Mouse (Mus musculus): ENCODE measurements around the gene 1700017D01Rik. TPM values are rescaled to one million over a fixed set of nuclear protein-coding genes. Genes with fewer than 3 reads are reported as not detected.

1700017D01Rik gene
- polyA plus RNA-seq (2012; rRNA removed): not detected in 2 replicates

DNA sequence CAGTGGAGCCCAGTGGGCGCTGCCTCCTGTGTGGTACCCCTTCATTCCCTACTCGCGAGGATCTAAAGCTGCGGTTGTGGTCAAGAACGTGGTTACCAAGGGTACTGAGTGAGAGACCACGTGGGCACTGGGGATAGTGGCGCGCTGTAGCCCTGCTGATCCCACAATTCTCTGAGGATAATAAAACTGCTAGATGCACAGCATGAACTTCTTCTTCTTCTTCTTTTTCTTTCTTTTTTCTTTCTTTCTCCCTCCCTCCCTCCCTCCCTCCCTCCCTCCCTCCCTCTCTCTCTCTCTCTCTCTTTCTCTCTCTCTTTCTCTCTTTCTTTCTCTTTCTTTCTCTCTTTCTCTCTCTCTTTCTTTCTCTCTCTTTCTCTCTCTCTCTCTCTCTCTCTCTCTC lies at the start of gene 1700017D01Rik:
Gene 1700017D01Rik (minus strand): TSS at position 101 of the 400 bp plus-strand sequence.

DNA sequence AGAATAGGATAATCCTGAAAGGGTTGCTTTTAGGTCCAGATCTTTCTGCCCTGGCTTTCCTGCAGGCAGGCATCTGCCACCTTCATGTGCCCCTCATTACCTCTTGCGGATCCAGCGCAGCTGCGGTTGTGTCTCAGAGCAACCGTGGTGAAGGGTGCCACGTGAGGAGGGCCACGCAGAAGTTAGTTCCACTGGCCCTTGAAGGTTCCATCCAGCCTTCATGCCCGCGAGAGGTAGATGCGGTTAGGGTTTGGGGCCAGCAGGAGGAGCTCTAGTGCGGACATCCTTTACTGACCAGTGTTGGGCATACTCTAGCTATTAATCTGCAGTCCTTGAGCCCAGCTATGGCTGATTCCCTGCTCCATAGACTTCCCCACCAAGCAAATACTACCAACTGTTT lies 34.5 kb upstream of the 1700017D01Rik start, which contains the start of gene 1700025F22Rik:
Gene 1700025F22Rik (minus strand): TSS at position 149 of the 400 bp plus-strand sequence.

DNA sequence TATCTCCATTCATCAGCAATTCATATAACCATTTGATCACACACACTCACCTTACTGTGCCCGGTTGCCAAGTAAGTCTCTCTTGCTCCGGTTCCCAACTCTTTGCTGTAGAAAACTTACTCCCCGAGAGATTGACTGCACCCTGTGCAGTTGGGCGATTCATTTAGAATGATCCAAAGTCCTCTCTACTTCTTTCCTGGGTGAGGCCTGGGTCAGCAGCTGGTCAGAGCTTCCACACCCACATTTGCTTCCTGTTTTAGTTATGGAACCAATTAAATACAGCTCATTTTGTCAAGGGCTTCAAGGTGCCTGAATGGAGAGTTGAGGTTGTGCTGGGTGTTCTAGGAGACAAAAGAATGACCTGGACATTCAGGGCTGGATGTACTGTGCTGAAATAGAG lies 49.7 kb downstream of the 1700017D01Rik start, which contains the start of gene Ms4a8a:
Gene Ms4a8a (minus strand): TSS at position 169 of the 400 bp plus-strand sequence.

Other genes with a start within 250 kb of the 1700017D01Rik start
- gene Tmem109, start 248.9 kb downstream of the 1700017D01Rik start, polyA plus RNA-seq (2012; rRNA removed): 29.3 and 43.3 TPM in 2 replicates
- gene Prpf19, start 235.6 kb downstream of the 1700017D01Rik start, polyA plus RNA-seq (2012; rRNA removed): 241 and 313 TPM in 2 replicates
- 0.02 TPM in 1 of 2 replicates, not detected in the other for gene Zp1, start 210.2 kb downstream of the 1700017D01Rik start, polyA plus RNA-seq (2012; rRNA removed)
- gene Ptgdr2, start 193.7 kb downstream of the 1700017D01Rik start, polyA plus RNA-seq (2012; rRNA removed): 0.11 and 0.17 TPM in 2 replicates
- gene Ccdc86, start 181.6 kb downstream of the 1700017D01Rik start, polyA plus RNA-seq (2012; rRNA removed): 8.7 and 8.9 TPM in 2 replicates
- gene Ms4a10, start 156.2 kb downstream of the 1700017D01Rik start, polyA plus RNA-seq (2012; rRNA removed): 0.06 TPM in 1 of 2 replicates, not detected in the other
- not detected in 2 replicates for gene Ms4a15, start 137.6 kb downstream of the 1700017D01Rik start, polyA plus RNA-seq (2012; rRNA removed)
- gene Ms4a18, start 112.8 kb downstream of the 1700017D01Rik start, polyA plus RNA-seq (2012; rRNA removed): not detected in 2 replicates
- gene Ms4a8a, start 49.8 kb downstream of the 1700017D01Rik start, polyA plus RNA-seq (2012; rRNA removed): not detected in 2 replicates
- gene 1700025F22Rik, start 34.4 kb upstream of the 1700017D01Rik start, polyA plus RNA-seq (2012; rRNA removed): not detected in 2 replicates
- not detected in 2 replicates for gene Ms4a13, start 65.9 kb upstream of the 1700017D01Rik start, polyA plus RNA-seq (2012; rRNA removed)
- not detected in 2 replicates for gene Ms4a12, start 101.6 kb upstream of the 1700017D01Rik start, polyA plus RNA-seq (2012; rRNA removed)
- gene Ms4a1, start 135.4 kb upstream of the 1700017D01Rik start, polyA plus RNA-seq (2012; rRNA removed): not detected in 2 replicates
- not detected in 2 replicates for gene Ms4a5, start 153.0 kb upstream of the 1700017D01Rik start, polyA plus RNA-seq (2012; rRNA removed)
- gene Ms4a14, start 183.6 kb upstream of the 1700017D01Rik start, polyA plus RNA-seq (2012; rRNA removed): 0.04 and 0.12 TPM in 2 replicates
- 0.82 and 0.93 TPM in 2 replicates for gene Ms4a7, start 205.3 kb upstream of the 1700017D01Rik start, polyA plus RNA-seq (2012; rRNA removed)
- 0.66 and 0.78 TPM in 2 replicates for gene Ms4a4a, start 244.6 kb upstream of the 1700017D01Rik start, polyA plus RNA-seq (2012; rRNA removed)